Mouse (Mus musculus) ES-Bruce4 (cell line): ENCODE measurements around the gene Ick. TPM values are rescaled to one million over a fixed set of nuclear protein-coding genes. Genes with fewer than 3 reads are reported as not detected.

Source experiments
- H3K27ac ChIP-seq: 2 replicates; pipeline ENCODE4 v1.5.1; 2012; ENCODE audit warnings: low read length, inconsistent platforms; ENCODE audit not compliant: insufficient read depth
- H3K27me3 ChIP-seq: 2 replicates; pipeline ENCODE4 v1.6.1; 2012; ENCODE audit warnings: mild to moderate bottlenecking, low read length, inconsistent platforms; ENCODE audit not compliant: control insufficient read depth, poor library complexity, insufficient read depth, severe bottlenecking
- H3K36me3 ChIP-seq: 2 replicates; pipeline ENCODE4 v1.6.1; 2012; ENCODE audit warnings: inconsistent platforms, mild to moderate bottlenecking, low read length, moderate library complexity; ENCODE audit not compliant: control insufficient read depth, poor library complexity, insufficient read depth, severe bottlenecking
- H3K4me1 ChIP-seq: one replicate; pipeline ENCODE4 v1.8.1; 2011; ENCODE audit warnings: low read length; ENCODE audit not compliant: control insufficient read depth, insufficient read depth
- H3K4me3 ChIP-seq: 2 replicates; pipeline ENCODE4 v1.5.1; 2011; ENCODE audit warnings: low read depth, mild to moderate bottlenecking, low read length
- H3K9ac ChIP-seq: 2 replicates; pipeline ENCODE4 v1.6.1; 2012; ENCODE audit warnings: low read depth, mild to moderate bottlenecking, inconsistent platforms; ENCODE audit not compliant: poor library complexity, severe bottlenecking
- H3K9me3 ChIP-seq: replicated peaks from 2 replicates; pipeline ENCODE4 v1.6.1; 2012; ENCODE audit warnings: mild to moderate bottlenecking, low read length, inconsistent platforms; ENCODE audit not compliant: control insufficient read depth, poor library complexity, insufficient read depth, severe bottlenecking
- CTCF ChIP-seq: IDR thresholded peaks from one replicate; pipeline ENCODE4 v1.8.1; 2011; ENCODE audit warnings: low read depth, low read length
- EP300 ChIP-seq: IDR thresholded peaks from 2 replicates; pipeline ENCODE4 v1.6.1; 2011; ENCODE audit warnings: low read depth, low read length; ENCODE audit not compliant: insufficient read depth
- POLR2A ChIP-seq: IDR thresholded peaks from one replicate; pipeline ENCODE4 v1.8.1; 2011; ENCODE audit warnings: low read length; ENCODE audit not compliant: insufficient read depth
- polyA plus RNA-seq: library from polyadenylated mRNA; stranded (reverse); fragments of >200 nt; gene quantifications from 2 replicates; pipeline ENCODE4 v1.2.4, GENCODE M21; 2011; ENCODE audit warnings: low read depth; ENCODE audit not compliant: missing spikeins, insufficient read depth, insufficient read length

The Ick gene
- polyA plus RNA-seq, 1 experiment: 17.5 TPM

GRCm38 (mm10) chr9:78113538-78113885 lies 4.5 kb downstream of the Ick start:
- peak overlapping the region; percentile 82 for H3K4me3 ChIP-seq
- H3K27me3 ChIP-seq: no peaks in the 10 kb centered on the region
- no peaks in the 10 kb centered on the region for H3K36me3 ChIP-seq
- TF ChIP-seq EP300 (no peak), POLR2A (no peak), CTCF (no peak)
- H3K9me3 ChIP-seq: no peaks in the 10 kb centered on the region
- no peak overlapping the region for H3K27ac ChIP-seq
- peak overlapping the region; percentile 73 for H3K9ac ChIP-seq
- H3K4me1 ChIP-seq: peaks cover 1% of the 10 kb centered on the region

- no peaks in the 10 kb centered on the region for H3K4me1 ChIP-seq
- H3K27ac ChIP-seq: no peak overlapping the region
- H3K27me3 ChIP-seq: no peaks in the 10 kb centered on the region
- H3K4me3 ChIP-seq: no peak overlapping the region
- no peak for TF ChIP-seq EP300
- H3K36me3 ChIP-seq: no peaks in the 10 kb centered on the region
- no peaks in the 10 kb centered on the region for H3K9me3 ChIP-seq
- H3K9ac ChIP-seq: no peak overlapping the region
These were observed 6.8 kb downstream of the Ick start for GRCm38 (mm10) chr9:78115746-78116145.

- TF ChIP-seq POLR2A (no peak), EP300 (no peak), CTCF (no peak)
- Histone ChIP-seq H3K9ac (no peak overlapping the region), H3K36me3 (no peaks in the 10 kb centered on the region), H3K27ac (no peak overlapping the region), H3K27me3 (no peaks in the 10 kb centered on the region), H3K4me3 (no peak overlapping the region), H3K9me3 (no peaks in the 10 kb centered on the region), H3K4me1 (no peaks in the 10 kb centered on the region)
These were observed 8.7 kb downstream of the Ick start for GRCm38 (mm10) chr9:78117690-78118089.

GRCm38 (mm10) chr9:78121358-78121757 lies 12.4 kb downstream of the Ick start:
- Histone ChIP-seq H3K4me1 (no peaks in the 10 kb centered on the region), H3K4me3 (no peak overlapping the region), H3K36me3 (no peaks in the 10 kb centered on the region), H3K9me3 (no peaks in the 10 kb centered on the region), H3K27me3 (no peaks in the 10 kb centered on the region), H3K27ac (no peak overlapping the region), H3K9ac (no peak overlapping the region)
- TF ChIP-seq CTCF (no peak), POLR2A (no peak), EP300 (no peak)

GRCm38 (mm10) chr9:78121985-78122384 lies 13.0 kb downstream of the Ick start:
- H3K27me3 ChIP-seq: no peaks in the 10 kb centered on the region
- no peak overlapping the region for H3K4me3 ChIP-seq
- no peaks in the 10 kb centered on the region for H3K4me1 ChIP-seq
- no peak overlapping the region for H3K27ac ChIP-seq
- H3K36me3 ChIP-seq: no peaks in the 10 kb centered on the region
- H3K9me3 ChIP-seq: no peaks in the 10 kb centered on the region
- no peak overlapping the region for H3K9ac ChIP-seq
- no peak for TF ChIP-seq EP300
- no peak for TF ChIP-seq CTCF
- no peak for TF ChIP-seq POLR2A

GRCm38 (mm10) chr9:78122939-78123712 lies 14.1 kb downstream of the Ick start:
- no peak for TF ChIP-seq CTCF
- no peak for TF ChIP-seq POLR2A
- no peak for TF ChIP-seq EP300
- Histone ChIP-seq H3K36me3 (no peaks in the 10 kb centered on the region), H3K4me3 (no peak overlapping the region), H3K9ac (no peak overlapping the region), H3K9me3 (no peaks in the 10 kb centered on the region), H3K4me1 (no peaks in the 10 kb centered on the region), H3K27ac (no peak overlapping the region), H3K27me3 (no peaks in the 10 kb centered on the region)
